Mouse (Mus musculus) lung, embryonic 15.5 days (tissue): ENCODE measurements at regions not wholly inside any gene's neighbourhood (a gene's known extent, or its start where the extent isn't known, plus 50 kb on each side); places are given as distances from the start of the nearest gene placed in this dataset.

ENCODE experiments used
- ATAC-seq: fragments of 200-750 bp; cut with Nextera tagmentation; 2 replicates; pipeline ENCODE4 v1.8.0; 2017; ENCODE audit warnings: moderate number of reproducible peaks, borderline replicate concordance; ENCODE audit not compliant: low FRiP score, low TSS enrichment; ENCODE audit errors: extremely low read depth
- H3K27ac ChIP-seq: fragments of 300-500 bp; sonication (generic); 2 replicates; pipeline ENCODE4 v1.5.1; 2015; ENCODE audit warnings: moderate library complexity, mild to moderate bottlenecking, inconsistent platforms
- H3K27me3 ChIP-seq: fragments of 300-500 bp; sonication (generic); 2 replicates; pipeline ENCODE4 v1.6.1; 2015; ENCODE audit warnings: inconsistent platforms
- H3K36me3 ChIP-seq: fragments of 300-500 bp; sonication (generic); 2 replicates; pipeline ENCODE4 v1.6.1; 2015; ENCODE audit warnings: inconsistent platforms
- H3K4me1 ChIP-seq: fragments of 300-500 bp; sonication (generic); 2 replicates; pipeline ENCODE4 v1.6.1; 2015; ENCODE audit warnings: inconsistent platforms
- H3K4me2 ChIP-seq: fragments of 300-500 bp; sonication (generic); 2 replicates; pipeline ENCODE4 v1.6.1; 2015; ENCODE audit warnings: inconsistent platforms, mild to moderate bottlenecking, moderate library complexity
- H3K4me3 ChIP-seq: fragments of 300-500 bp; sonication (generic); 2 replicates; pipeline ENCODE4 v1.5.1; 2015; ENCODE audit warnings: mild to moderate bottlenecking, inconsistent platforms
- H3K9ac ChIP-seq: fragments of 300-500 bp; sonication (generic); 2 replicates; pipeline ENCODE4 v1.6.1; 2015; ENCODE audit warnings: inconsistent platforms
- H3K9me3 ChIP-seq: fragments of 300-500 bp; sonication (generic); 2 replicates; pipeline ENCODE4 v1.6.1; 2016; ENCODE audit warnings: inconsistent platforms
- WGBS: fragments of 180-500 bp; shearing (Covaris S2); methylation state at CpG from one replicate; pipeline ENCODE4 v1.1.7; 2015; 5-methylcytosine and 5-hydroxymethylcytosine counted together

DNA sequence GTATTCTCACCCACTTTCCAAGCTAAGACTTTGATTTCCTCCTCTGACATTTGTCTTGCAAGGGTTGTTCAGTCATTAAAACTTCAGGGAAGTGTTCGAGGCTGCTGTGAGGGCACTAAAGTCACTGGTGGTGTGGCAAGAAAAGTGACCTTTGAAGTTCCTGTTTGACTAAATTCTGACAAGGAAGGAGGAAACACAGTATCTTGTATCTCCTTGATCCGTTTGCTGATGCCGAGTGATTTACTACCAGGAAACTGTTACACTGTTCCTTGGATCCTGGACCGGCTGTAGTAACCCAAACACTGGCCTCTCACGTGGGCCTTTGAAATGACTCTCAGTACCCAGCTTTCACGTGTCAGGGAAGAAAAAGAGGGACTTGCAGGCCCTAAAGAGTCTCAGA, 53.5 kb upstream of the Ralgapa2 start:
- WGBS = 41% methylated on average over 6 of the region's 6 CpGs

DNA sequence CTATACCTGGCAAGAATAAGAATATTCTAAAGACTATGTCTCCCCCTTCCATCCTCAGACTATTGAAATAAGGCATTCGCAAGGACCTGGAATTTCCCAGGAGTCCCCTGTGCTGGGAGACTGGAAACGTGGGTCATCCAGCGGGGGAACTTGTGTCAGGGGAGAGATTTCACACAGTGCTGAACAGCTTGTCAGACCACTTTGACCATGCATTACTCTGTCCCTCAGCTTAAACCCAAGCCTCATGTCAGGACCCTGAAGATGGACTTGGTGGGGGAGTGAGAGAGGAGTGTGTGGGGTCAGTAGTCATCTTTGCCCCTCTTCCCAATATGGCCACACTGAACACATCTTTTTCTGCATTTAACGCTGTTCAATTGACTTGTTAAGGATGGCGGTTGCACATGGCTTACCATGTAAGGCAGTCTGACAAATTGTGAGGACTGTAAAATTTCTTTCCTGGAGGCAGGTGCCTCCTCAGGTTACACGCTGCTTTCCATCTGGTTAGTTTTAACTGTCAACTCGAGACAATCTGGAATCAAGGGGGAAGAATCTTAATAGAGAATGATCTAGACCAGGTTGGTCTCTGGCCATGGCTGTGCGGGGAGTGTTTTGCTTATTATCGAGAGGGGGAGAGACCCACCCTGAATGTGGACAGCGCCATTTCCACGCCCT, 56.2 kb upstream of the Ralgapa2 start:
- Histone ChIP-seq H3K4me2 (no peak overlapping the region), H3K27ac (no peak overlapping the region), H3K9ac (no peak overlapping the region), H3K36me3 (no peaks in the 10 kb centered on the region), H3K4me3 (no peak overlapping the region), H3K4me1 (no peaks in the 10 kb centered on the region), H3K27me3 (no peaks in the 10 kb centered on the region), H3K9me3 (no peaks in the 10 kb centered on the region)
- ATAC-seq = no peak
- 76% methylated on average over 11 of the region's 11 CpGs for WGBS

More for the DNA sequence above, 53.5 kb upstream of the Ralgapa2 start:
- H3K4me1 ChIP-seq = peaks cover 7% of the 10 kb centered on the region
- H3K27me3 ChIP-seq = no peaks in the 10 kb centered on the region
- H3K9ac ChIP-seq = no peak overlapping the region
- no peak overlapping the region for H3K4me2 ChIP-seq
- no peaks in the 10 kb centered on the region for H3K9me3 ChIP-seq
- no peaks in the 10 kb centered on the region for H3K36me3 ChIP-seq
- ATAC-seq = no peak
- no peak overlapping the region for H3K4me3 ChIP-seq
- H3K27ac ChIP-seq = peak overlapping the region; percentile 12; the same call in 1 of the 2 replicates

DNA sequence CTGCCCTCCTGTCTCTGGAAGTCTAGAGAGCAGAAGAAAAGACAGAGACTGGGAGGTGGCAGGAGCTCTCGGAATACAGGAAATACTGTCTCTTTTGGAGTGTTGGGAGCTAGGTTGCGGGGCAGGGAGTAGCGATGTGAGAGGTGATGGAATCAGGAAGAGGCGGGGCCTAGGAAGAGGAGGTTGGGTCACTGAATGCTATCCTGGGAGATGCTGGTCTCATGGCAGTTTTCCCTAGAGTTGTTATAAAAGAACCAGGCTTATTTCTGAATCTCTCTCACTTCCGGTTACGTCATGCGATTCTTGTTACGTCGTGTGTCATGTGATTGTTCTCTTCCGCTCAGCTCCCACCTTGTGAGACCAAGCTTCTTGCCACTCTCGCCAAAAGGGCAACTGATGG, 58.9 kb upstream of the Ralgapa2 start:
- 83% methylated on average over 11 of the region's 11 CpGs for WGBS
- no peak overlapping the region for H3K4me3 ChIP-seq
- no peak for ATAC-seq
- H3K36me3 ChIP-seq = no peaks in the 10 kb centered on the region
- H3K9ac ChIP-seq = no peak overlapping the region
- H3K4me1 ChIP-seq = 0 out of 2 replicates have a peak, but pooled peaks cover 3% of the 10 kb centered on the region
- H3K4me2 ChIP-seq = no peak overlapping the region
- H3K27me3 ChIP-seq = no peaks in the 10 kb centered on the region
- H3K27ac ChIP-seq = no peak overlapping the region
- H3K9me3 ChIP-seq = no peaks in the 10 kb centered on the region

DNA sequence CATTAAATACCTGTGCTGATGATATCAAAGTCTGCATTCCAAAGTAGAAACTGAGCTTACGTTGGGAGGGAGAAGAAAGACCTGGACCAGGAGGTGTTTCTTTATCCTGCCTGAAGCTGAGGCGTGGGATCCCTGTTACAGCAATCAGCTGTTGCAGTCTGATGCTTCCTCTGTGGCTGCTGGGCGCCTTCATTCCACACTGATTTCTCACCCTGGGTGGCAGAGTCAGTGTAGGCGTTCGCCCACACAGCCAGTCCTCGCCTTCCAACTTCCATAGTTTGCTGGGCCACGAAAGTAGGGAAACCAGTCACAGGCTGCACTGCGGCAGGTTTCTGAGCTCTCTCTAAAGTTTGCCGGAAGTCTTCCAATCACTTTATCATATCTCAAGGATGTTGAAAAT, 59.7 kb upstream of the Ralgapa2 start:
- Histone ChIP-seq H3K9ac (no peak overlapping the region), H3K4me1 (0 out of 2 replicates have a peak, but pooled peaks cover 7% of the 10 kb centered on the region), H3K9me3 (no peaks in the 10 kb centered on the region), H3K27me3 (no peaks in the 10 kb centered on the region), H3K36me3 (no peaks in the 10 kb centered on the region), H3K4me2 (no peak overlapping the region), H3K27ac (no peak overlapping the region), H3K4me3 (no peak overlapping the region)
- ATAC-seq = no peak
- WGBS = 88% methylated on average over 9 of the region's 9 CpGs

DNA sequence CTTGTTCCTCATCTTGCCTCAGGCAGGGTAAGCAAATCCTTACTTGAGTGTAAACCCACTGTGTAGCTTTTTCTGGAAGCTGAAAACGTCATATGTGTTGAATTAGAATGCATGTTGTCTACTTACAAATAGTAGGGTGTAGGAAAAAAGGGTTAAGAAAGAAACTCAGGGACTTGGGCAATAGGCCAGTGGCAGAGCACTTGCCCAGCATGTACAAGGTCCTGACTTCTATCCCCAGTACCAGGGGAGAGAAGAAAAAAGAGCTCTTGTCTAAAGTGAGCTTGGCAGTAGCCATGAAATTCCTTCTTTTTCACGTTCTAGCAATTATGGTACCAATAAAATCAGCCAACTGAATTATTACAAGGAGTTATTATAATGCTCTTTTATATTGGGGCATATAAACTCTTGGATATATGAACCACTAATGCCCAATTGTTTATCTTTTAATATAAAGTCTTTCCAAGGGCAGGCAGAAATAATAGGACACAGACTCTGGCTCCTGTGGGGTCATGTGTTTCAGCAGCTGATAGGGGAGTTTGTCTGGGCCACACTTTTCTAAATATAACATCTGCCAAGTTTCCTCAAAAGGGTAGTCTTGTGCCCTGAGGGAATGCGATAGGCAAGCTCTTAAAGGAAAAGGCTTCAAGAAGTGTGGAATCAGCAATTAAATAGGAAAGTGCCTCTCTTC, 63.6 kb upstream of the Ralgapa2 start:
- Histone ChIP-seq H3K9ac (no peak overlapping the region), H3K27me3 (no peaks in the 10 kb centered on the region), H3K36me3 (no peaks in the 10 kb centered on the region), H3K4me1 (0 out of 2 replicates have a peak, but pooled peaks cover 7% of the 10 kb centered on the region), H3K27ac (no peak overlapping the region), H3K9me3 (no peaks in the 10 kb centered on the region), H3K4me3 (no peak overlapping the region), H3K4me2 (no peak overlapping the region)
- ATAC-seq = no peak
- WGBS = 50% methylated on average over 3 of the region's 3 CpGs

DNA sequence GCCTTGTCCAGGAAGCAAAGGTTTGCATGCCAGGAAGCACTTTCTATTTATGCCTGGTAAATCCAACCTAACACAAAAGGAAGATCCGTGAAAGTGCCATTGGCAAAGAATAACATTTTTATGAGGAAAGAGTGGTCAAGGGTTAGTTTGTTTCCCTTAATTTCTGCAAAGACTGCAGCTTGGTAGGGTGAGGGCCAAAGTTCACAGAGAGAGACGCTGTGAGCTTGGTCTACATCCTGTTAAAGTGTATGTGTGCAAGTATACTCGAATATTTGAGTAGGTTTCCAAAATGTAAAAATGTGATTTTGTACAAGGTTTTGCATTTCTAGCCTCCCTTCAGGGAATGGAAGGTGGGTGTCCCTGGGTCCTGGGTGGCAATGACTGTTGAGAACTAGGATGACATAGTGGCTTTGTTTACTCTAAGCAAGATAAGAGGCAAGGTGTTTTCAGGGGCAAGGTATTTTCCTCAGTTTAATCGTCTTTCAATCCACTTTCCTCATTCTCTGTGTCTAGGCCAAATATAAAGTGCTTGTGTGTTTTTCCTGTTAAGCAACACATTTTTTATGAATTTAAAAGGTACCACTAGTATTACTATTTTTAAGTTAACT, 64.3 kb upstream of the Ralgapa2 start:
- no peak overlapping the region; the same call in 1 of the 2 replicates for H3K27ac ChIP-seq
- H3K9ac ChIP-seq = no peak overlapping the region
- no peaks in the 10 kb centered on the region for H3K36me3 ChIP-seq
- no peaks in the 10 kb centered on the region for H3K27me3 ChIP-seq
- H3K9me3 ChIP-seq = no peaks in the 10 kb centered on the region
- ATAC-seq = no peak
- WGBS = 27% methylated on average over 4 of the region's 4 CpGs
- H3K4me1 ChIP-seq = 0 out of 2 replicates have a peak, but pooled peaks cover 7% of the 10 kb centered on the region
- no peak overlapping the region for H3K4me3 ChIP-seq
- H3K4me2 ChIP-seq = no peak overlapping the region

DNA sequence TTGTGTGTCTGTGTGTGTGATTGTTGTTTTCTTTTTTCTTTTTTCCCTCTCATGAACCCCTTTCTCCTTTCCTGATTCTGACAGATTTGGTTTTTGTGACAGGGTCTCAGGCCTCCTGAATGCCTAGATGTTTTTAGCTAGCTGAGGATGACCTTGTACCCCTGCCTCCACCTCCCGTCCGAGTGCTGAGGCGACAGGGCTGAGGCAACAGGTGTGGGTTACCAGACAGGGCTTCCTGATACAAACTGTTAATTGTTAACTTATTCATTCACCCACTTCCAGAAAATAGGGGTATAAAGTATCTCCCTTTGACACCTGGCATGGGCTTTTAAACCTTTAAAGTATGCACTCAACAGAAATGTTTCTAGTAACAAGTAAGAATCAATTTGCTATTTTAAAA, 65.0 kb upstream of the Ralgapa2 start:
- H3K4me3 ChIP-seq = no peak overlapping the region
- no peak overlapping the region for H3K4me2 ChIP-seq
- whole genome bisulfite sequencing = 39% methylated on average over 3 of the region's 3 CpGs
- no peaks in the 10 kb centered on the region for H3K27me3 ChIP-seq
- ATAC-seq = no peak
- H3K4me1 ChIP-seq = 0 out of 2 replicates have a peak, but pooled peaks cover 7% of the 10 kb centered on the region
- no peak overlapping the region for H3K9ac ChIP-seq
- H3K9me3 ChIP-seq = no peaks in the 10 kb centered on the region
- H3K27ac ChIP-seq = no peak overlapping the region
- H3K36me3 ChIP-seq = no peaks in the 10 kb centered on the region

DNA sequence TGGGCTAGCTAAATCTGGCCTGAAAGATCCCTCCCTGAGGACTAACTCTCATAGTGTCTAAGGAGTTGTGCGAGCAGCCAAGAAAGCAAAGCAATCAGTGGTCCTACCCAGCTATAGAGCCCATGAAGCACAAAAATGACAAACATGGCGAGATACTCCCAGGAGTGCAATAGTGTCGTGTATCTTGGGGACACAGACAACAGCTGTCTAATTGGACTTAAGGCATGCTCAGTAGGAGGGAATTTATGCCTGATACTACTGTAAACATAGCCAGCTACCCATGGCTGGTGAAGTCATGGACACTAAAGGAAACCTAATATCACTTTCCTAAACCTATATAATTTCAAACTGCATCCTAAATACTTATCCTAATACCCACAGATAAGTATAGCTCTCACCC, 69.1 kb upstream of the Ralgapa2 start:
- Histone ChIP-seq H3K36me3 (no peaks in the 10 kb centered on the region), H3K4me2 (no peak overlapping the region), H3K4me1 (0 out of 2 replicates have a peak, but pooled peaks cover 3% of the 10 kb centered on the region), H3K9ac (no peak overlapping the region), H3K27ac (no peak overlapping the region), H3K27me3 (no peaks in the 10 kb centered on the region), H3K9me3 (no peaks in the 10 kb centered on the region), H3K4me3 (no peak overlapping the region)
- no peak for ATAC-seq
- 77% methylated on average over 3 of the region's 3 CpGs for WGBS

DNA sequence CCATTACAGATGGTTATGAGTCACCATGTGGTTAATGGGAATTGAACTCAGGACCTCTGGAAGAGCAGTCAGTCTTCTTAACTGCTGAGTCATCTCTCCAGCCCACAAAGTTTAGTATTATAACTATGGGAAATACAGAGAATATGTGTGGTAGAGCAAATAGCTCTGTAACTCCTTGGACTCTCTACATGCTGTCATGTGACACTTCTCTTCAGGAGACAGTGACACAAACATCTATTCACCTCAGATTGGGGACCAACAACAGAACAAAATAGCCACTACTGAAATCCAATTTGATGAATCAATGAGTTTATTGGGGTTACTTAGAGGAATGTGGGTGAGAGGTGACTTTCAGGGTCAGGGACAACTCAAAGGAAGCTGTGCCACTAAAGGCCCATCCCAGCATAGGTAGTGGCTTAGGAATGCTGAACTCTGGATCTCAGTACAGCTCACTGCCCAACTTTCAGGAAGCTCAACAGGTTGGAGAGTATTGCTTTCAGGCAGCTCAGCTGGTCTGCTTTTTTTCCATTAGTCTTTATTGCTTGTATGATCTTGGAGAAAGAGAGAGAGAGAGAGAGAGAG, 71.8 kb upstream of the Ralgapa2 start:
- no peaks in the 10 kb centered on the region for H3K9me3 ChIP-seq
- no peak overlapping the region for H3K4me2 ChIP-seq
- no peak for ATAC-seq
- H3K9ac ChIP-seq = no peak overlapping the region
- no peaks in the 10 kb centered on the region for H3K4me1 ChIP-seq
- no peaks in the 10 kb centered on the region for H3K27me3 ChIP-seq
- H3K4me3 ChIP-seq = no peak overlapping the region
- no peaks in the 10 kb centered on the region for H3K36me3 ChIP-seq
- H3K27ac ChIP-seq = no peak overlapping the region

DNA sequence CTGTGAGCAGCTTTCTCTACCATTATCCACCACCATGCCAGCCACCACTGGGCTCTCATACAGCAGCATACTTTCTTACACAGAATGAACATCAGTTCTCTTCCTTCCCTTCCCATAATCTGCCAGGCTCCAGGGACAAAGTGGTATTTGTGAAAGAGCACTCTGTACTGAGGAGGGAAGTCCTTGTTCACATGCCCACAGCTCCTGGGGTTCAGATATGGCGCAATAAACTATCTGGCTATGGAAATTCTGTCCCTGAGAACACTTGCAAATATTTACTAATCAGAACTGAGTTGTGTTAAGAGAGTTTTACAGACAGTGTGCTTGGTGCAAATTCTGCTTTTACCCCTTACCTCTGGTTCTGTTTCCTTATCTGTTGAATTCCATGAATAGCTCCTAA, 74.2 kb upstream of the Ralgapa2 start:
- Histone ChIP-seq H3K4me2 (no peak overlapping the region), H3K36me3 (no peaks in the 10 kb centered on the region), H3K4me1 (no peaks in the 10 kb centered on the region), H3K9me3 (no peaks in the 10 kb centered on the region), H3K27me3 (no peaks in the 10 kb centered on the region), H3K9ac (no peak overlapping the region), H3K4me3 (no peak overlapping the region), H3K27ac (no peak overlapping the region)
- no peak for ATAC-seq
- WGBS = 78% methylated on average over 1 of the region's 1 CpGs

DNA sequence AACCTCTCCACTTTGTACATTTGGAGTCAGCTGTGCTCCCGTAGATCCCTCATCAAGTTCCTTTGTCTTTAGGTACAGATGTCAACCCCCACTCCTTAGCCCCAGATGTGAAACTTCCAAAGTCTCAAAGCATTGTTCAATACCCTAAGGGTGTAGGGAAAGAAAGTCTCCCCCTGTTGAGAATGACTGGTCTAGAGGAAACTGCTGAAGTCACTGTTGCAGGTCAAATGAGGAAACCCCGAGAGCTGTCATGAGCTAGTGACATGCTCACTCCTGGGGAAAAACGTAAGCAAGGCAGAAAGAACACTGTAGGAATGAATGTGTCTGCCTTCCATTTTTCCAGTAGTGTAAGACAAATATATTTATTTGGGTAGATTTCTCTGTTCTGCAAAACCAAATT, 74.8 kb upstream of the Ralgapa2 start:
- no peak overlapping the region for H3K27ac ChIP-seq
- H3K9ac ChIP-seq = no peak overlapping the region
- WGBS = 55% methylated on average over 3 of the region's 3 CpGs
- no peak overlapping the region for H3K4me2 ChIP-seq
- ATAC-seq = no peak
- no peak overlapping the region for H3K4me3 ChIP-seq
- no peaks in the 10 kb centered on the region for H3K9me3 ChIP-seq
- no peaks in the 10 kb centered on the region for H3K27me3 ChIP-seq
- H3K36me3 ChIP-seq = no peaks in the 10 kb centered on the region
- H3K4me1 ChIP-seq = no peaks in the 10 kb centered on the region

DNA sequence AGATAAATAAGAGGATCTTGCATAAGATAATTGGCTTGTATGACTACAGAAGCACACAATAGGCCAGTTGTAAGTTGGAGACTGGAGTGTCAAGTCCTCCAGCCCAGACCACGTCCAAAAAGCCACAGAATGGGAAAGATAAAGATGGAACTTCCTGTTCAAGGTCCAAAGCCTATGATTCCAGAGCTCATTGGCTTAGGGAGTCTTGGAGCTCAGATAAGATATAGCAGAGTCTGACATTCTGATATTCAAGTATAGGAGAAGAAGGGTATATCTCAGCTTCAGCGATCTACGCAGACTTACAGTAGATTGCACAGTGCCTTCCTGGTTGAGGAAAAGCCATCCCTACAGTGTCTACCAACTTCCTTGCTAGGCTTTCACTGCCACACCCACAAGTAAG, 77.7 kb upstream of the Ralgapa2 start:
- no peak overlapping the region for H3K4me3 ChIP-seq
- 73% methylated on average over 3 of the region's 3 CpGs for WGBS
- H3K27me3 ChIP-seq = no peaks in the 10 kb centered on the region
- no peaks in the 10 kb centered on the region for H3K36me3 ChIP-seq
- no peaks in the 10 kb centered on the region for H3K9me3 ChIP-seq
- no peak overlapping the region for H3K4me2 ChIP-seq
- H3K4me1 ChIP-seq = no peaks in the 10 kb centered on the region
- no peak for ATAC-seq
- H3K9ac ChIP-seq = no peak overlapping the region
- H3K27ac ChIP-seq = no peak overlapping the region
